Mouse (Mus musculus) erythroblast, embryonic 14.5 days (primary cell): ENCODE measurements at regions not wholly inside any gene's neighbourhood (a gene's known extent, or its start where the extent isn't known, plus 50 kb on each side); places are given as distances from the start of the nearest gene placed in this dataset.

Experiments
- GATA1 ChIP-seq: IDR thresholded peaks from 2 replicates; pipeline ENCODE4 v1.6.1; 2012; ENCODE audit warnings: low read length, inconsistent platforms, mixed read lengths
- TAL1 ChIP-seq: IDR thresholded peaks from 3 replicates; pipeline ENCODE4 v1.6.1; 2012; ENCODE audit warnings: low read length, inconsistent platforms, mixed read lengths

DNA sequence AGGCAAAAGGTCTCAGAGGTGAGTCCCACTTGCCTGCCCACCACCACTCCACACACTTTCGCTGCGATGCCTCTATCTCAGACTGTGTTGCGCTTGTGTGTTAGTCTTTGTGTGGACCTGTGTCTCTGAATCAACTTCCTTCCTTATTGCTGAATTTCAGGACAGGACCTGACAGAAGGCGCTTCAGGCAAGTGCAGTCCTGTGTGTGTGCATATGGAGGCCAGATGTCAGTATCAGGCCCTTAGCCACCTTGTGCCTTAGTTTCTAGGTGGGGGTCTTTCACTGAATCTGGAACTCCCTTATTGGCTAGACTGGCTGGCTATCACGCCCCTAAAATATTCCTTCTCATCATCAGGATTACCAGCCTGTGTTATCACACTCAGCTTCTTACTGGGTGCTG is 391.6 kb upstream of the Zmiz1 start:
- TF ChIP-seq GATA1 (no peak), TAL1 (no peak)
